Mouse (Mus musculus): ENCODE measurements at regions not wholly inside any gene's neighbourhood (a gene's known extent, or its start where the extent isn't known, plus 50 kb on each side); places are given as distances from the start of the nearest gene placed in this dataset.

DNA sequence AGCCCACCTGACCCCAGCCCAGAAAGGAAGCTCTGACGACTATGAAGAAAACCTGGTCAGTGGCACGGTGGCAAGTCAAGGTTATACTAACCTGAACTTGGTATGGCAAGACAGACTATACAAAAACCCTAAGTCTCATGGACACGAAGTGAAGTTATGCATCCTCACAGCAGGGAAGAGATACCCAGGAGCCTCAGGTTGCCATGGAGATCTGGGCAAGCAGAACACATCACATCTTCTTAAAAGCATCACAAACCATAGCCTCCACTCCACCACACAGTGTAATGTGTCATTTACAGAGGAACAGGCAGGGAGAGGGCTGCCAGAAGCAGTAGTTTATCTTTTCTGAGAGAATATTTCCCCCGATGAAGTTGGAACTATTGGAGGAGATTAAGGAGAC, 146.5 kb downstream of the Slc39a8 start:
- peak; percentile 73 for DNase-seq

DNA sequence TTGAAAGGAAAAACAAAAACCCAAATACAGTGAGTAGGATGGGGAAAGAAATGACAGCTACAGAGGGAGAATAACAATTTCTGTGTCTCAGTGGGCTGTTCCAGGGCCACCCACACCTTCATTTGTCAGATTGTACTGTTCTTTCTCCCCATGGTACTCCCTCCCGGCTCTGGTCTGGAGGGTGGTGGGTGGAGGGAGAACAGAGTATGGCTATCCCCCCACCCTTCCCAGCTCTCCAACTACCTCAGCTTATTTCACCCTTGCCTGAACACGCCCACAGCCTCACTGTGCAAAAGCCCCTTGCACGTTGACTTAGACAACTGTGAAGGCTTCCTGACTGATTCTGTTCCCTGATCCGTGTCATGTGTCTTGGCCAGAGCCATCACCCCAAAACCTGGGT, 147.3 kb downstream of the Slc39a8 start:
- peak; percentile 74 for DNase-seq

DNA sequence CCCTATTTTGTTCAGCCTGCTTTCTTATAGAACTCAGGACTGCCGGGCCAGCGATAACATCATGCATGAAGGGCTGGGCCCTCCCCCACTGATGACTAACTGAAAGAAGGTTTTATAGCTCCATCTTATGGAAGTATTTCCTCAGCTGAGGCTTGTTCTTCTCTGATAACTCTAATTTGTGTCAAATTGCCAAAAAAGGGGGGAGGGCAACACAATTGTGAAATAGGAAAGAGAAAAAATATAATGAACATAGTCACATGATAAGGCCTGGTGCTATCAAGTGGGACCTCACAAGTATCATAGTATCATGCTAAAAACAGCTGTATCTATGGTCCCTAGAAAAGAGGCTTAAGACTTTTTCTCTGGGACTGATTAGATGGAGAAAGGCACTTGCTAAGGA, 148.2 kb downstream of the Slc39a8 start:
- DNase-seq, result no peak

DNA sequence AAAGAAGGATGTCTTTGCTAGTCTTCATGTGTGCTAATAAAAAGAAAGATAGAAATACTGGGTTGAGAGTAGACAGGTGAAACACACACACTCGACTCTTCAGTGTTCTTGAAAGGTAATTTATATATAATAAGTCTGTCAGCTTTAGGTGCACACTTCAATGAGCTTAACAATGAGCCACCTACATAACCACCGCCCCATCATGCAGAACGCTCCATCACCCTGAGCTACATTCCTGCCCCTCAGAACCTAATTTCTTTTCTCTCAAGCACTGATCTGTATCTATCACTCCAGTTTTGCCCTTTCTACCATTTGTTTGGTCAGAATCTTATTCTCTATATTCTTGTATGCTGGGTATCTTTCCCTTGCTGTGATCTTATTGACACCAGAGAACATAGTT, 148.8 kb downstream of the Slc39a8 start:
- DNase-seq, result no peak

DNA sequence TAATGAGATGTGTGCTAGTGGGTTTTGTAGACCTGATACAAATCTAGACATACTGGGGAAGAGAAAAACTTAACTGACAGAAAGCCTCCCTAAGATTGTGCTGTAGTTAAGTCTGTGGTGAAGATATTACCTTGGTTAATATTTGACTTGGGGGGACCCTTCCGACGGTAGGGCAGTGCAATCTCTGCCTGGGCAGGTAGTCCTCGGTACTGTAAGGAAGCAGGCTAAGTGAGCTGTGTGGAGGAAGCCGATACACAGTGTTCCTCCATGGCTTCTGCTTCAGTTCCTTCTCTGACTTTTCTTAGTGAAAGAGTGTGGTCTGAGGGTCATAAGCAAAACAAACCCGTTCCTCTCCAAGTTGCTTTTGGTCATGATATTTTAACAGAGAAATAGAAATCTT, 149.7 kb downstream of the Slc39a8 start:
- no peak for DNase-seq

DNA sequence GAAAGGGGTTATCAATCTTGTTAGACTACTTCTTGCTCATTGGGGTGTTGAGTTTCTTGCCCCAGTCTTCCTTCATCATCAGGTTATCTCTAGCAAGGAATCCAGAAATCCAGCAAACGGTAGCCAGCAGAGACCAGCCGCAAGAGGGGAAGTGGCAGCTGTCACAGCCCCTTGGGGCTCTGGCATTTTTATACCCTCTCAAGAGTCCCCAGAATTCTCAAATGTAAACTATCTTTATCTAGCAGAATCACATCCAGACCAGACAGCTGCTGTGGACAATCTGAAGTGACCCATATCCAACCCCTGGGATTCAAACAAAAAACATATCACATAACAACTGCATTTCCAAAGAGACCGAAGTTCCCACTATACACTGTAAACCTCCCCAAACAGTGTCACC, 162.1 kb downstream of the Slc39a8 start:
- no peak for DNase-seq

DNA sequence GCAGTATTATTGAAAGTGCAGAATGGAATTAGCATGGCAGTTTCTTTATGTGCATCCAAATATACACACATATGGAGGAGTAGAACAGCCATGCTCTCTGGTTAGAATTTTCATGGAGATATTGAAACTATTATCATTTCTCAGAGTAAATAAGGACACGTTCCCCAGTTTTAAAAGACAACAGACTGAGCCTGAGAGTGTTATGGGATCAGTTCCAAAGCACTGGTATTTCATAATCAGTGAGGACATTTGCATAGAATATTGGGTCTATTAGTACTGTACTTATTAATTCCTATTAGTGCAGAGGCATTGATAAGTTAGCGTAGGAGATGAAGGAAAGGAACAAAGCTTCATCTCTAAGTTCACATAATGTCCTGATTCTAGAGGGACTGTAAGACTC, 164.2 kb downstream of the Slc39a8 start:
- no peak for DNase-seq

DNA sequence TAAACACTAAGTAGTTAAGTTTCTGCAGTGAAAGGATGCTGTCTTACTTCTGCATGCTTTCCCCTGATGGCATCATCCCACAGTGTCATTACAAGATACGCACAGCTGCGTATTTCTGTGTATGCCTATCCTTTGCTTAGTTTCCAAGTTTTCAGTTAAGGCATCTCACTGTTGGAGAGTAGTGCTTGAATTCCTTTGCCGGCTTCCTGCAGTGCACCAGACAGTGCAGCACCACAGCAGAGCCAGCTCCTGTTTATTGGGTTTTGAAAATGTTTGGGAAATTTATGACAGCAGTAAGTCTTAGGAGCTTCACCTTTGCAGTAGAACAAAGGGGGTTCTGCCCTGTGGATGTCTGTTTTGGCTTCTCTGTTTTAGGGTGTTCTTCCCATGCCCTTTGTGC, 165.3 kb downstream of the Slc39a8 start:
- no peak for DNase-seq

DNA sequence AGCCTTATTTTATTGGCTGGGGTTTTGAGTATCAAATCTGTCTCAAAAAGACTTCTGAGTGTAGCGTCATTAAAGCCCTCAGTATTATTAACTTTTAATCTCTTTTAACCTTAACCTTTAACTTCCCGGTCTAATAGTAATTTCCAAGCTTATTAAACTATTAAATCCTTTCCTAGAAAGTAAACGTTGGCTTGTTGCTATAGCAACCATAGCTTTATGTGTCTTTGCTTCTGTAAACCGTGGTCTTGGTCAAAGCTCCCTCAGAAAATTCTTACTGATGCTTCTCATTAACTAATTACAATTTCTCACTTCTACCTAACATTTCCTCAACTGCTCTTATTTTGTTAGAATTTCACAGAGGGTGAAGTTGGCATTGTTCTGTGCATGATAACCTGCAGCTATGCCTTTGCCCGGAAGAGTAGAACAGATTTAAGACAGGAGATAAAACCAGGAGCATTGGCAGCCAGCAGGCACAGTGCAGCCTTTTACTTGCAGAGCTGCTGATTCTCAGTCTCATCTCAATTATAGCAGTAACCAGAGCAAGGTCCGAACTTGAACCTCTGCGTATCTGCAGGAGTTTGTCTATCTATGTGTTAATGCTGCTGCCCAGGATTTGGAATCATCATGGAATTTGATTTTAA, 165.9 kb downstream of the Slc39a8 start:
- DNase-seq, result no peak

DNA sequence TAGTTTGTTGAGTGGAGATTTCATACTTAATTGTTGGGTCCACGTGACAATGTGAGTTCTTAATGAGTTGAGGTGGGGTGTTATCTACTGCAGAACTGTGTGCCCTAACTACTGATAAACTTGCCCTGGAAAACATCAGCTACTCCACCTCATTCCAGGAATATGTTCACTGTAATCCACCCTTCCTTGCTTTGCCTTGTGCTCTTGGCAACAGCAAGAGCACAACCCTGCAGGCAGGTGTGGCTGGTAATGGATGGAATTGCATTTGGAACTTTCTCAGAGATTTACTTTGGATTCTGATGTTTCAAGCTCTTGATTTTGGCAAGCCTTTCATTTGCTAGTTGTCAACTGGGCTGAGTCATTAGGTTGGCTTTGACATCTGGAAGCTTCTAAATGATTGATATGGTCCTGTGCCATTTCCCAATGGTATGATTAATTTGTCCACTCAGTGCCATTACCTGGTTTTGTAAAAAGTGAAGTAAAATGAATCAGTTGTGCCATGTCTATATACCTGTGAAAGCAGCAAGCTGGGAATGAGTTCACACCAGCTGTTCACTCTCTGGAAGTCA, 175.6 kb downstream of the Slc39a8 start:
- DNase-seq, result no peak
